Mouse (Mus musculus) B cell, adult 62 days (primary cell): ENCODE data around the gene Armc12. TPM values are rescaled to one million over a fixed set of nuclear protein-coding genes. Genes with fewer than 3 reads are reported as not detected.

Source experiments
- total RNA-seq: library from RNA; stranded (reverse); gene quantifications from 4 replicates; pipeline ENCODE4 v1.2.4, GENCODE M21; 2023

Armc12 gene
- total RNA-seq = 0.49 TPM in 1 of 4 replicates, not detected in the others

DNA sequence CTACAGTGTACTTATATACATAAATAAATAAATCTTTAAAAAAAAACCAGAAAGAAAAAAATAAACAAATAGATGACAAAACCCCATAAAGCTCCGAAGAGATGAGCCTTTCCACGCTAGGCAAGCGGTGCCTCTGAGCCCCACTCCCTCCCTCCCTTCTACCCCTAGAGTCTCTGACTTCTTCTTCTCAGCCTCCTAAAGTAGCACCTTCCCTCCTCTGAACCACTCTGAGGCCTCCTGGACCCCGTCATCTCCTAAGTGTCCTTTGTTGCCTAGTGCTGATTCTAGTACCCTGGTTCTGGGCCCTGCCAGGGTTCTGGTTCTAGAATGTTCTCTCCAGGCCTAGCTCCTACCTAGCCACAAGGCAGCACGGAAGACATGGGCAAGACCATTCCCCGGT is at the start of gene Armc12:
Gene Armc12, plus strand, starts transcription at position 301 of the 400 bp plus-strand sequence.

GRCm38 (mm10) chr17:28517441-28517955 is 13.1 kb upstream of the Armc12 start, which contains the start of gene Fkbp5:
Fkbp5 (minus strand) TSS chr17:28517527.

GRCm38 (mm10) chr17:28549111-28549510 is 18.5 kb downstream of the Armc12 start, which contains the start of gene Clpsl2:
Clpsl2 (plus strand) TSS chr17:28549411.

GRCm38 (mm10) chr17:28560598-28560997 is 30.0 kb downstream of the Armc12 start, which contains the start of gene Clps:
Clps (minus strand) TSS chr17:28560766.

GRCm38 (mm10) chr17:28575244-28576125 is 44.9 kb downstream of the Armc12 start, which contains the start of gene Lhfpl5:
Lhfpl5 (plus strand) TSS chr17:28575641.

Other genes with a start within 250 kb of the Armc12 start
- 26.2 to 36.6 TPM (median 32.1 TPM) in 4 replicates for gene Fance, start 217.3 kb upstream of the Armc12 start, total RNA-seq
- gene Rpl10a, start 202.3 kb upstream of the Armc12 start, total RNA-seq = 1,486 to 1,599 TPM (median 1,559 TPM) in 4 replicates
- 0.17 to 0.24 TPM in 2 of 4 replicates, not detected in the others for gene Tead3, start 180.0 kb upstream of the Armc12 start, total RNA-seq
- not detected in 4 replicates for gene Tulp1, start 165.6 kb upstream of the Armc12 start, total RNA-seq
- gene Fkbp5, start 13.3 kb upstream of the Armc12 start, total RNA-seq = 17.3 to 25.2 TPM (median 20.0 TPM) in 4 replicates
- not detected in 4 replicates for gene Clpsl2, start 18.6 kb downstream of the Armc12 start, total RNA-seq
- not detected in 4 replicates for gene Clps, start 30.0 kb downstream of the Armc12 start, total RNA-seq
- not detected in 4 replicates for gene Lhfpl5, start 44.8 kb downstream of the Armc12 start, total RNA-seq
- 98.1 to 115 TPM (median 107 TPM) in 4 replicates for gene Srpk1, start 91.9 kb downstream of the Armc12 start, total RNA-seq
- gene Slc26a8, start 159.4 kb downstream of the Armc12 start, total RNA-seq = 1.6 to 1.9 TPM (median 1.8 TPM) in 4 replicates
- gene Mapk14, start 160.5 kb downstream of the Armc12 start, total RNA-seq = 99.8 to 110 TPM (median 102 TPM) in 4 replicates
- gene AC170998.1, start 195.3 kb downstream of the Armc12 start, total RNA-seq = 7.3 to 8.5 TPM (median 7.7 TPM) in 4 replicates
- 0.78 TPM in 1 of 4 replicates, not detected in the others for gene Mapk13, start 238.5 kb downstream of the Armc12 start, total RNA-seq